Mouse (Mus musculus) intestine, postnatal 0 days (tissue): ENCODE data around the gene Plce1. TPM values are rescaled to one million over a fixed set of nuclear protein-coding genes. Genes with fewer than 3 reads are reported as not detected.

ENCODE experiments used
- ATAC-seq: fragments of 200-750 bp; cut with Nextera tagmentation; 2 replicates; pipeline ENCODE4 v1.8.0; 2017; ENCODE audit warnings: mild to moderate bottlenecking, moderate TSS enrichment, moderate library complexity
- H3K27ac ChIP-seq: fragments of 300-500 bp; sonication (generic); 2 replicates; pipeline ENCODE4 v1.5.1; 2014; ENCODE audit warnings: mild to moderate bottlenecking, low read depth, low read length, moderate library complexity
- H3K27me3 ChIP-seq: fragments of 300-500 bp; sonication (generic); replicated peaks from 2 replicates; pipeline ENCODE4 v1.6.1; 2014; ENCODE audit warnings: low read length, mixed read lengths; ENCODE audit not compliant: control insufficient read depth, insufficient read depth
- H3K36me3 ChIP-seq: fragments of 300-500 bp; sonication (generic); 2 replicates; pipeline ENCODE4 v1.6.1; 2014; ENCODE audit warnings: mild to moderate bottlenecking, moderate library complexity; ENCODE audit not compliant: control insufficient read depth, insufficient read depth
- H3K4me1 ChIP-seq: fragments of 300-500 bp; sonication (generic); replicated peaks from 2 replicates; pipeline ENCODE4 v1.6.1; 2014; ENCODE audit warnings: antibody characterized with exemption, low read length, mixed read lengths; ENCODE audit not compliant: control insufficient read depth, insufficient read depth
- H3K4me2 ChIP-seq: fragments of 300-500 bp; sonication (generic); replicated peaks from 2 replicates; pipeline ENCODE4 v1.6.1; 2014; ENCODE audit warnings: low read depth, mild to moderate bottlenecking, moderate library complexity
- H3K4me3 ChIP-seq: fragments of 300-500 bp; sonication (generic); 2 replicates; pipeline ENCODE4 v1.5.1; 2014; ENCODE audit warnings: low read depth, low read length
- H3K9ac ChIP-seq: fragments of 300-500 bp; sonication (generic); 2 replicates; pipeline ENCODE4 v1.6.1; 2014; ENCODE audit warnings: mild to moderate bottlenecking, low read depth, low read length
- H3K9me3 ChIP-seq: fragments of 300-500 bp; sonication (generic); 2 replicates; pipeline ENCODE4 v1.6.1; 2016; ENCODE audit warnings: mixed run types; ENCODE audit not compliant: control insufficient read depth
- CTCF ChIP-seq: sonication (generic); IDR thresholded peaks from 2 replicates; pipeline ENCODE4 v1.5.1; 2016; ENCODE audit warnings: low read depth, mild to moderate bottlenecking, control low read depth, antibody characterized with exemption, moderate library complexity
- WGBS: fragments of 180-500 bp; shearing (Covaris S2); extraction: QIAGEN DNeasy Blood & Tissue Kit; methylation state at CpG from one replicate; pipeline ENCODE4 v1.1.7; 2014; 5-methylcytosine and 5-hydroxymethylcytosine counted together
- polyA plus RNA-seq: library from polyadenylated mRNA; unstranded; fragments of >200 nt; fragmentation: Nextera tagmentation; extraction: Ambion mirVana; gene quantifications from 2 replicates; pipeline ENCODE4 v1.2.1, GENCODE M21; 2015

Gene Plce1
- polyA plus RNA-seq, 1 experiment from 2014 or later, result 2.9 TPM

GRCm38 (mm10) chr19:38687326-38687725, 206.4 kb downstream of the Plce1 start:
- Histone ChIP-seq H3K4me2 (no peak overlapping the region), H3K36me3 (no peaks in the 10 kb centered on the region), H3K4me3 (no peak overlapping the region), H3K9me3 (no peaks in the 10 kb centered on the region), H3K9ac (no peak overlapping the region), H3K4me1 (no peaks in the 10 kb centered on the region), H3K27me3 (no peaks in the 10 kb centered on the region), H3K27ac (no peak overlapping the region)
- TF ChIP-seq CTCF, result no peak
- 41% methylated on average over 5 of the region's 5 CpGs for WGBS
- ATAC-seq, result peak; percentile 83

GRCm38 (mm10) chr19:38688741-38689507, 208.0 kb downstream of the Plce1 start:
- no peaks in the 10 kb centered on the region for H3K9me3 ChIP-seq
- H3K4me3 ChIP-seq, result no peak overlapping the region
- H3K27ac ChIP-seq, result no peak overlapping the region
- H3K4me2 ChIP-seq, result no peak overlapping the region
- no peak for ATAC-seq
- H3K27me3 ChIP-seq, result no peaks in the 10 kb centered on the region
- no peaks in the 10 kb centered on the region for H3K4me1 ChIP-seq
- WGBS, result 87% methylated on average over 4 of the region's 4 CpGs
- no peak for TF ChIP-seq CTCF
- H3K36me3 ChIP-seq, result no peaks in the 10 kb centered on the region
- no peak overlapping the region for H3K9ac ChIP-seq

- WGBS, result 73% methylated on average over 2 of the region's 2 CpGs
- Histone ChIP-seq H3K4me3 (no peak overlapping the region), H3K4me2 (no peak overlapping the region), H3K27ac (no peak overlapping the region), H3K9me3 (no peaks in the 10 kb centered on the region), H3K4me1 (no peaks in the 10 kb centered on the region), H3K27me3 (no peaks in the 10 kb centered on the region), H3K9ac (no peak overlapping the region), H3K36me3 (no peaks in the 10 kb centered on the region)
- ATAC-seq, result no peak
- no peak for TF ChIP-seq CTCF
Observed at GRCm38 (mm10) chr19:38690276-38690675, 209.4 kb downstream of the Plce1 start.

- Histone ChIP-seq H3K9me3 (no peaks in the 10 kb centered on the region), H3K27me3 (no peaks in the 10 kb centered on the region), H3K4me2 (no peak overlapping the region), H3K9ac (no peak overlapping the region), H3K4me1 (no peaks in the 10 kb centered on the region), H3K4me3 (no peak overlapping the region), H3K27ac (0 out of 2 replicates have a peak overlapping the region, but pooled peaks have one; percentile 17), H3K36me3 (no peaks in the 10 kb centered on the region)
- 0 out of 2 replicates have a peak, but pooled peaks have one; percentile 1 for TF ChIP-seq CTCF
- peak; percentile 65 for ATAC-seq
- WGBS, result 57% methylated on average over 6 of the region's 6 CpGs
Observed at GRCm38 (mm10) chr19:38691533-38691932, 210.6 kb downstream of the Plce1 start.

GRCm38 (mm10) chr19:38693331-38693730, 212.4 kb downstream of the Plce1 start:
- TF ChIP-seq CTCF, result no peak
- WGBS, result 53% methylated on average over 2 of the region's 2 CpGs
- Histone ChIP-seq H3K9ac (no peak overlapping the region), H3K4me3 (no peak overlapping the region), H3K27ac (no peak overlapping the region), H3K9me3 (no peaks in the 10 kb centered on the region), H3K4me2 (no peak overlapping the region), H3K4me1 (no peaks in the 10 kb centered on the region), H3K36me3 (no peaks in the 10 kb centered on the region), H3K27me3 (no peaks in the 10 kb centered on the region)
- no peak for ATAC-seq

GRCm38 (mm10) chr19:38693769-38694168, 212.9 kb downstream of the Plce1 start:
- 89% methylated on average over 4 of the region's 4 CpGs for WGBS
- TF ChIP-seq CTCF, result no peak
- no peak overlapping the region for H3K27ac ChIP-seq
- ATAC-seq, result no peak
- H3K9me3 ChIP-seq, result no peaks in the 10 kb centered on the region
- H3K4me1 ChIP-seq, result no peaks in the 10 kb centered on the region
- no peak overlapping the region for H3K4me3 ChIP-seq
- no peak overlapping the region for H3K4me2 ChIP-seq
- no peaks in the 10 kb centered on the region for H3K27me3 ChIP-seq
- no peak overlapping the region for H3K9ac ChIP-seq
- no peaks in the 10 kb centered on the region for H3K36me3 ChIP-seq
